Mouse (Mus musculus): ENCODE measurements around the gene 4931440F15Rik.
"Not testable (repeated sequence)": the region's sequence is repeated elsewhere in the genome, so short reads cannot be mapped to it uniquely, and the experiment has no call there.

Gene 4931440F15Rik

DNA sequence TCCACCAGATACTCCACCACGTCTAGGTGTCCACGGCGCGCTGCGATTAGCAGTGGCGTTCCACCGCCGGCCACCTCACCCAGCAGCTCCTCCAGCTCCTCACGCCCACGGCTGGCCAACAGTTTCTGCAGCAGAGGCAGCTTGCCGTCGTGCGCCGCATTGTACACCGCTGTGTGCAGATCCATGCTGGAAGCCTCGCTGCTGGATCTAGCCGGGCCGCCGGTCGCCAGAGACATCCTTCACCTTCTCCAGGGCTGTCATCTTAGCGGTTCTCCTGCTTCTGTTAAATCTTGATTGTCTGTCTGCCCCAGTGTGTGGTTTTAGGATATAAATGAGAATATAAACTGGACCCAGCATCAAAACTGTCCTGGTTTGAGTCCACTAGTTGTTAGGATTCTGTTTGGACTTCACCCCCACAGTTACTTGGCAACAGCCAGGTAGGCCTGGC lies at the start of gene 4931440F15Rik:
TSS of gene 4931440F15Rik (minus strand) at position 398 of the 448 bp plus-strand sequence.
- DNase-seq = not testable (repeated sequence)

DNA sequence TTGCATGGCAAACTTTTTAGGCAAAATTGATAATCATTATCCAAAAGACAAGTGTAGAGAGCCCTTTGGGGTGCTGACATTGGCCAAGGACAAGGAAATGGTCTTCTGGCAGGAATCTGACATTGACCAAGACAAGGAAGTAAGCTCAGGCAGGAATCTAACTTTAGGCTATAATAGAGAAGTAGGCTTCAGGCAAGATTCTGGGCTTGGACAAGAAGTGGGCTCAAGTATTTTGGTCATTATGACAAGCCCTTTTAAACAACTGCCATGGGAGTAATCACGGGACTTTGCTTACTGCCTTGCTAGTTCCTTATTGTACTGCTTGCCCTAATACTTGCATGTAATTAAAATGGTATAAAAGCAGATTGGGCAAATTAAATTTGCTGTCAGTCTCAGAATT lies 49.3 kb upstream of the 4931440F15Rik start:
- DNase-seq = not testable (repeated sequence)

DNA sequence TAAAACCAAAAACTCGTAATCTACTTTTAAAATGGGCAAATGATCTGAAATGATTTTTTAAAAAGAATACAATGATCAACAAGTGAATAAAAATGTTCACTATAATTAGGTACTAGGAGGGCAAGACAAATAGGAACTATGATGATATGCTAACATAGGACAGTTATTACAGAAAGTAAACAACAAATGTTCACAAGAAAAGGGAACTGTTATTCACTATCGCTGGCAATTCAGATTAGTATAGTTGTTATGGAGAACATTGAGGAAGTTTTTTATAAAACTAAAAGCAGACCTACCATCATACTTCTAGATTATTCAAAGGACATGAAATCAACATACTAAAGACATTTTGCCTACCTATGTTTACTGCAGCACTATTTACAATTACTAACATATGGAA lies 44.7 kb upstream of the 4931440F15Rik start:
- DNase-seq = no peak

DNA sequence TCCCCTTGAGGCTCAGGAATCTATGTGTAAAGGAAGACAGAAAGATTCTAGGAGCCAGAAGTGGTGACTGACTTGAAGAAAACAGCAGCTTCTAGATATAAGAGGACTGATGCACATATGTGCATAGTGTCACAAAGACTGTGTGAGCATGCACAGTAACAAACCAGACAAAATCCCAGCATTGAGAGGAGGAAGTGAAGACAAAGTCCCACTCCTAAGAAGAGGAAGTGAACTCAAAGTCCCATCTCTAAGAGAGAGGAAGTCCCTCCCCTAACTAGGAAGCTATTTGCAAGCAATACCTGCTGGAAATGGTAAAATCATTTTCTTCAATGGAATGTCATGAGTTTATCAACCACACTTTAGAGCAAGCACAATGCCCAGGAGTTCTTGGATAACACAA lies 38.8 kb upstream of the 4931440F15Rik start:
- no peak for DNase-seq

DNA sequence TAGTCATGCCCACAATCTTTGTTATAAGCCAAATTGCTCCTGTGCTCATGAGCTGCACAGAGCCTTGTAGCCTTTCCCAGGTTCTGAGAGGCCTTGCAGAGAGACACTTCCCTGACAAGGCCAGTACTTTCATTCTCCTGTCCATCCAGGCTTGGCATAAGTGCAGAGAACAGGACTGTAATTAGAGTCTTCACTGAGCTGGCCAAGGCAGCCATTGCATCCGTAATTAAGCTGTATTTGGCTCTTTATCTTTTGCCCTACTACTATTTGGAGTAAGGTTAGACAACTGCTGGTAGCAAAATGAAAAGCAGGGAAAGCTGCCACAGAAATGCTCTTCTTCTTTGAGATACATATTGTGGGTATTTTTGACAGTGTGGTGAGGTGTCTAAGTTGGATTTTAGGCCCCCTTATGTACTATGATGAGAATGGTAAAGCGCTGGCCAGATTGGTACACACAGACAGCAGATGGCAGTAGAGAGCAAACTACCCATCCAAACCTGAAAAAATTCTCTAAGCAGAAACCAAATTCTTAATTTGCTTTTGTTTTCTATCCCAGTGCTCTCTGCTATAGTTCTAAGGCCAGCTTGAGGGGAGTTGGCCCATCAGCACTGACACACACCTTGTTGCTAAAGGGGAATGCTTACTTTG lies 36.4 kb upstream of the 4931440F15Rik start:
- DNase-seq = peak; percentile 55

DNA sequence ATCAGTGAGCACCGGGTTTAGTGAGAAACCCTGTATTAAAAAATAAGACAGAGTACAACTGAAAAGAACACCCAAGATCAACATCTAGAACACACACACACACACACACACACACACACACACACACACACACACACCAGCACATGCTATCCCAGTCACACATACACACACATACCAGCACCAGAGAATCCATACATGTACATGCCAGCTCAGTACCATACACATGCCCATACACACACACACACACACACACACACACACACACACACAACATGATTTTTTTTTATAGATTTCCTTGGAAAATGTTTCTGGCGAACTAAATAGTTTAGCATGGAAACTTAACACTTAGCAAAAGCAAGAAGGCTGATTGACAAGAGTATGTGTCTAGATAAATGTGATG lies 35.6 kb upstream of the 4931440F15Rik start:
- DNase-seq = no peak

DNA sequence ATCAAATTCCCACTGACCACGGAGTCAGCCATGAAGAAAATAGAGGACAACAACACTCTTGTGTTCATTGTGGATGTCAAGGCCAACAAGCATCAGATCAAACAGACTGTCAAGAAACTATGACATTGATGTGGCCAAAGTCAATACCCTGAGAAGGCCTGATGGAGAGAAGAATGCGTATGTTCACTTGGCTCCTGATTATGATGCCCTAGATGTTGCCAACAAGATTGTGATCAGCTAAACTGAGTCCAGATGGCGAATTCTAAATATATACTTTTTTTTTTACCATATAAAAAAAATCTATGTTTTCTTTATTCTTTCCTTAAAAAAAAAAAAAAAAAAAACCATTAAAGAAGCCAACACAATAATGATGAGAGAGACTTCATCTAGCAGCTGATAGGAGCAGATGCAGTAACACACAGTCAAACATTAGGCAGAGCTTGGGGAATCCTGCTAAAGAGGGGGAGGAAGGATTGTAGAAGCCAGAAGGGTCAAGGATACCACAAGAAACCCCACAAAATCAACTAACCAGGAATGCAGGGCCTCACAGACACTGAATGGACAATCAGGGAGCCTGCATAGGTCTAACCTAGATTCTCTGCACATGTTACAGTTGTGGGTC lies 15.2 kb upstream of the 4931440F15Rik start:
- DNase-seq = no peak

DNA sequence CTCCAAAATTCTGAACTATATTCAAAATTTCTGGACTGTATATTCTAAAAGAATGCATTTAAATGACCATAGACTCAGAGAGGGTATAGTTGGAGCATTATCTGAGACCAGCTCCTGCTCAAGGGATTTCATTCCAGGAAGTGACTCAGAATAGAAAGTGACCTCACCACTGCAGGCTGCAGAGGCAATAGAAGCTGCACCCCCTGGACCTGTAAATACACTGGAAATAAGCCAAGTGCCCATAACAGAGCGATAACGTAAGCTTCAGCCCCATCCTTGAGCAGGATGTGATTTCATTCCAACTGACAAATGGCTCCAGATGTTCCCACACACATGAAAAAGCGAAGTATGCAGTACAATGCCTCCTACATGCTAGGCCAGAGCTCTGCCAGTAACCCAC lies 14.3 kb upstream of the 4931440F15Rik start:
- peak; percentile 34 for DNase-seq

DNA sequence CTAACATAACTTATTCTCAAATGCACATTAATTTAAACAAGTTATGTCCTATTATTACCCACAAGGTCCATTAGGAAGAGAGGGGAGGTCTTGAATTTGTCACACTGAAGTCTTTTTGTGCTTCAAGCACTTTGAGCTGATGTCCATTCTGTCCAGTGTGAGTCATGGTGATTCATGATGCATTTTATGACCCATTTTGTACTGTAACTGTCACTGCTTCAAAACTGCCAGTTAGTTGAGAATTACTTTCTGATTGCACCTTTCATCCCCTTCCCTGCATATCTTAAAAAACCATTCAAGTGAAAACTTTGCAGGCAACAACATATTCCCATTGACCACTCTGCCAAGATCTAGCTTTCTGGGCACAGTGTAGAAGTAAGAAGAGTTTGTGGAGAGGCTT lies 11.6 kb upstream of the 4931440F15Rik start:
- DNase-seq = no peak

DNA sequence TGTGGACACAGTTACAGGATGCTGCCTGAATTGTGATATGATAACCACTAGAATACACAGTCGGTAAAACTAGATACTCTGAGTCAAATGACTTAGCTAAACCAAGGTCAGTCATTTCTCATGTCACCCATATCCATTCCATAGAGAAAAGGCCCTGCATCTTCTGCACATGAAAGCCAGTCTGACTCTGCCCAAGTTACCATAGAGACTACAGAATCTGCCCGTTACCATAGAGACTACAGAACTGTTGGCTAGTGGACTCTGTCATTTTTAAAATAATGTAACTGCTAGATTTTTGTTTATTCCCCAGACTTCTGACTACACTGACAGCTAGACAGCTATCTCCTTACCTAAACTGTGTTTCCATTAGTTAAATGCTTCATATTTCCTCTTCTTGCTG lies 2.3 kb upstream of the 4931440F15Rik start:
- DNase-seq = no peak

DNA sequence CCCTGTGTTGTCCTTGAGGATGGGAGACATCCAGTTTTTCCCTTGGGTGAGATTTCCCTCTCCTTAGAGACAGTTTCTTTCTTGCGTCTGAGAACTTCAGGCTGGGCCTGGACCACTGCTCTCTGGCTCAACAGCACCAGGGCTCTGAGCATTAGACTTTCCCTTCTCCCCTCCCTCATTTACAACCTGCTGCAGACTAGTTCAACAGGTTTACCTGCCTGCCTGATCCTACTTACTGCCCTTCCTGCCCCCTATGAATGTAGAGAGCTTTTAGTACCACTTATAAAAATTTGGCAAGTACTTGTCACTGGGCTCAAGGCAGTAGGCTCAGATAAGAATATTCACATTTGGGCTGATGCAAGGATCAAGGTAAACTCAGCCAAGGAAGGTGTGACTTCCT lies 533 bp upstream of the 4931440F15Rik start:
- no peak for DNase-seq

DNA sequence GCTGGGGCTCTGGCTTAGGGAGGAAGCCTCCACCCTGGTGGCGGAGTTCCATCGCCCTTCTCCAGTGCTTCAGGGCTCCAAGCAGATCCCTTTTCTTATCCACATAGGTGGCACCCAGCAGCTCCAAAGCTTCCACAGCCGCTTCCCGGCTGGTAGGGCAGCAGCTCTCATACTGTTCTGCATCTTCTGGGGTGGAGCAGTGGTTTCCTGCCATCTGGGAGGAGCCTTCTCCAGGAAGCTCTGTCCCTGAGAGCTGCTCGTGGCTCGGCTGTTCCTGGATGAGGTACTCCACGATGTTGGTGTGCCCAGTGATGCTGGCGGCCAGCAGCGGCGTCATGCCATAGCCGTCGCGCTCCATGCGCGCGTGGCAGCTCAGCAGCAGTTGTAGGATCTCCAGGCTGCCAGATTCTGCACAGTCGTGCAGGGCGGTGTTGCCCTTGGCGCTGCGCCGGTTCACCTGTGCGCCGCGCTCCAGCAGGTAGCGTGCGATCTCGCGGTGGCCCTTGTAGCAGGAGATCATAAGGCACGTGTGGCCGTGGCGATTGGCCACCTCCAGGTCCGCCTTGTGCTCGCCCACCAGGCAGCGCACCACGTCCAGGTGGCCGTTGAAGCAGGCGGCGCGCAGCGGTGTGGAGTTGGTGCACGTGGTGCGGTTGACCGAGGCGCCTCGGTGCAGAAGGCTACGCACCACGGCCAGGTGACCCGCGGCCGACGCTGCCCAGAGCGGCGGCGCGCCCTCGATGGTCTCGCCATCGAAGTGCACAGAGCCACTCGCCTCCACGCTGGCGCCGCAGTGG lies 796 bp downstream of the 4931440F15Rik start:
- DNase-seq = not testable (repeated sequence)

DNA sequence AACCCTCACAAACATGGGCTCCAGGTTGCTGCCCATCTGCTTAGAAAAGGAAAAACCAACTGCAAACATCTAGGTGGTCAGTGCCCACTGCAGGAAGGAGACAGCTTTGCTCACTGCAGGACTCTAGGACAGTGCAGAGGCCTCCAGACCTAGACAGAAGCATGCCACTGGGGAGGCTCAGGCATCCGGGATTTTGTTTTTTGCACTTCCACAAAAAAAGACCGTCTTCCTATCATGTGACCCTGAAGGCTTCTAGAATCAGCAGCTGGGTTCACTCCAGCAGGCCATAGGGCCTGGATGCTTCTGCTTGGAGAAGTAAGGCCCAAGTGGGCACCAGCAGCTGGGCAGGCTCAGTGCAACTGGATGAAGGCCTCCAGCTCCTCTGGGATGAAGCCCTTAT lies 2.3 kb downstream of the 4931440F15Rik start:
- DNase-seq = no peak

DNA sequence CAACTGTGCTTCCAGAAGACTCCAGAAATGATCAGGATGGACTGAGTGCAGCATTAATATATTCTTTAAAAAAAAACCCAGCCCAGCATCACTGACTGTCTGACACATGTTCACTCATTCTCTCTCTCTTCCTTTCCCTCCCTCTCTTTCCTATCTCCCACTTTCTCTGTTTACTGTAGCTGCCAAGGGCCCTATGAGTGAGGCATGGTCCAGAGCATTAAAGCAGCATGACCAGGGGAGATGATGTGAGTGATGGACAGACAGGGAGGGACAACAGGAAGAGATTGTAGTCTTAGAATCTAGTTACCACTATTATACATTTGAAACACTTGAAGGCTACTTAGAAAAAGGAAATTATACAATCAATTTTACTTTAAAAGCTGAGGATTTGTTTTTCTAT lies 9.8 kb downstream of the 4931440F15Rik start:
- DNase-seq = no peak

DNA sequence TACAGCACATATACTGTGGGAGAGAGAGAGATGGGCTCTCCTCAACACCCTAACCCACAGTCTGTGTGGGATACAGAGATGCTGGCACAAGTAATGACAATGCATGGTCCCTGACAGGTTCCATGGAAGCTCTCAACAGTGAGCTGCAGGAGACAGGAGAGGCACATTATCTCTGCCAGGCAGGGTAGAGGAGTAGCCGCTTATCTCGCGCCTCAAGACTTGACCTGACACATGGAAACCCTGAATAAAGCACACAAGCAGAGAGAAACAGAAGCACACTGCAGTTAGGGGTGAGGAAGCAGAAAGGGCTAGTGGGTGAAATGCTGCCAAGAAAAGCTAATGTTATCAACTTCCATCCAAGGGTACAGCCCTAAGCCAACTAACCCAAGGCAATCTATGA lies 10.2 kb downstream of the 4931440F15Rik start:
- no peak for DNase-seq

DNA sequence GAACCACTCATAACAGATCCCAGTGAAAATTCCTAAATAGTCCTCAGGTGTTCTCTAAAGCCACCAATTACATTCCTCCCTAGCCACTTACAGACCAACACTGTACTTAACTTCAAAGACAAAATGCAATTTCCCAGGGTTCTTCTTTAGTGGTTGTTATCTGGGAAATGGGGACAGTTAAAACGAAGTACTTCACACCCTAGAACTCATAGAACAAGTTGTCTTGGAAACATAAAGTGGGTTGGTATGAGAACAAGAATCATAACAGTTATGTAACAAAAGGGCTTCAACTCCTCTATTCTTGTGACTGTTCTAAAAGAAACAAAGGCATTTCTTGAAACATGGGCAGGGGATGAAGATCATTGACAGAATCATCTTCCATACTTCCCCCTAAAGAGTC lies 12.2 kb downstream of the 4931440F15Rik start:
- no peak for DNase-seq

DNA sequence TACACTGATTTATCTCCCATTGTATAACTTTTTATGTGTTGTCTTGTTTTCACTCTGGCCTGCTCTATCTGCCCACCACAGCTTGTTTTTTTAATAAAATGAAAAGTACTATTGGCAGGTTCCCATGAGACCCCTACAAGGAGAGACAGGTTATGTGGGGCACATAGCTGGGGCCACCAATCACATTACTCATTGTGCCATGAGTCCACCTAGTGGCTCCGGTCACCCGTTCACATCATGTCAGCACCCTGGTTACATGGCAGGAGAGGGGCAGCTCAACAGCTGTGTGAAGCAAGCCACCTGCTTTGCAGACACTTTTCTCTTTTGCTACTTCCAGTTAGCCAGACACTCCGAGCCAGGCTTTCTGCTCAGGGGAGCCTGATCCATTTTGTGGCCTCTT lies 13.0 kb downstream of the 4931440F15Rik start:
- no peak for DNase-seq

DNA sequence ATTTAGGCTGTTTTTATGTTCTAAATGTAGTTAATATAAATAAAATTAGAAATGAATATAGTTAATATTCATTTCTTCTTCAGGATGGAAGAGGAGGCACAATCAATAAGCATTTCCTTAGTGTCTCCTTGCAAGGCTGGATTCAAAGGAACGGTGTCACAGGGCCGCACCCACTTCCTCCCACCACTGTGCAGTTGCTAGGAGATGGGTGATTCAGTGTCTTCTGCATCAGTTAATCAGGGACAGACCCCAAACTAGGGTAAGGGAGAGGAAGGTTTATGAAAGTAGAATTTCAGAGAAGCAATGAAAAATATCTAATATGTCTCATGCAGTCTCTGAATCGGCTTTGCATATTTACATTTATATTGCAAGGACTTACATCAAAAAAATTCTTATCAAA lies 15.1 kb downstream of the 4931440F15Rik start:
- DNase-seq = no peak

DNA sequence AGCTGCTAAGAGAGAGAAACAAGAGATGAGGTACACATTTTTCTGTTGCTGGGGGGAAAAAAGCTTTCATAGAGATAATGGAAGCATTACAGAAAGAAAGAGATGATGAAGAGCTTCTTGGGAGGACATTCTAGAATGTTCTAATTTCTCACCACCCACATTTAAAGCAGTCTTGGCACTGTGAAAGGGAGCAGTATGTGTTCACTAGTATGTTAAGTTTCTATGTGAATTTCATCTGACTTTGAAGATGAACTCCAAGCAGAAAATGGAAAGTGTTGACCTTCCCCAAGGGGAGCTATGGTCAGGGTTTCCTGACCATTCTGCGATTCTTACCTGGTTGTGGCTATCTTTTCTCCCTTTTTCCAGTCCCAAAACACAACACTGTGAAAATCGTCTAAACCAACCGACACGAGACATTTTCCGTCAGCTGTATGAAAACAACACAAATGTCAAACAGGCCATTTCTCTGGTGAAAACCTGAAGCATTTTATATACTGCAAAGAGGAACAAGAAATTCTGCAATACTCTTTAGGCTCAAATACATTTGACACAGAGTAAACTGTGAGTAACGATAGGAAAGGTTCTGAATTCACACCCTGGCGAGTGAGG lies 16.4 kb downstream of the 4931440F15Rik start:
- DNase-seq = no peak

DNA sequence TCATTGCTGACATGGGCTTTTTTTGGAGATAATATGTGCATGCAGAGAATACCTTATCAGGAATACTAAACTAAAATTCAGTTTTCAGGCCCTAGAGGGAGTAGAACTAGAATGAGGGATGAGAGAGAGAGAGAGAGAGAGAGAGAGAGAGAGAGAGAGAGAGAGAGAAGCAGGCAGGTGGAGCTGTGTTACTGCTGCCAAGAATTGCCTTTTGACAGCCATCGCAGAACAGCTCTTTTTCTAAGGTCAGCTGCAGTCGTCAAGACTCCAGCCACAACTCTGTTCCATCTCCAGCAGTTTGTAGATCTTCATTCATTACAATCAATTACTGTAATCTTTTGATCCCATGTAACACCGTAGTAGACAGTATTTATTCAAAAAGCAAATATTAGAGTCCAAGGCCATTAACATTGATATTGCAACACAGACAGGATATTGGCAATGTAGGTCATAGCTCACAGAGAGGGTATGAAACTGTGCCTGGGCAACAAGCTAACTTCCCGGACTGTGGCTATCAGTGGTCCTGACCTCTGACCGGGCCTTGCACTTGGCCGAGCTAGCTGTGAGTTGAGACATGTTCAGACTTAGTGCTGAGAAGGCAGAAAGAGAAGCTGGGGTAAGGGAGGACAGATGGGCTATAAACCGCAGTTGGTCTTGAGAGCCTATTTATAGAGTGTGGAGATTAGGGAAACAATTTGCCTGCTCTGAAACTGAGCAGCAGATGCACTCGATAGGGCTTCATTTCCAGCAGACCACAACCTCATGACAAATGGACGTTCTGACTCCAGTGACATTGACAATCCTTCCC lies 17.1 kb downstream of the 4931440F15Rik start:
- DNase-seq = no peak

DNA sequence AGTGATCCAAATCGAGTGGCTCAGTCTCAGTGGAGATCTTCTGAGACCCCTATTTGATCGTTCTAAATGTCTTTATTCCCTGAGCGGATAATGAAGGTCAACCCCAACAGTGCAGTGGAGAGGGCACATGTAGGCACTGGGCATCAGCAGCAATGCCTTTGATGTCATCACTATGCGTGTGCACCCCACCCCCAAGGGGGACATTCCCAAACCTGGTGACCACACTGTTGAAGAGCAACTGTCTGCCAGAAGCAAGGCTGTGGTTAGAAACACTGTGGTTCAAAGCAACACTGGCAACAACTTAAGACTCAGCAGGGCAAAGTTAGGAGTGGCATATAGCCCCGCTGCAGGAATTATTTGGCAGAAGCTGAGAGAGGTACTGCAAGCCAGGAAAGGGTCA lies 18.1 kb downstream of the 4931440F15Rik start:
- DNase-seq = no peak
